Mouse (Mus musculus): ENCODE measurements around the gene Gjb5.

Gene Gjb5

GRCm38 (mm10) chr4:127358018-127358417 is at the start of gene Gjb5:
TSS of gene Gjb5 (minus strand) at chr4:127358181.
- DNase-seq (ENCODE audit: low read depth, low spot score), result peak; percentile 80

DNA sequence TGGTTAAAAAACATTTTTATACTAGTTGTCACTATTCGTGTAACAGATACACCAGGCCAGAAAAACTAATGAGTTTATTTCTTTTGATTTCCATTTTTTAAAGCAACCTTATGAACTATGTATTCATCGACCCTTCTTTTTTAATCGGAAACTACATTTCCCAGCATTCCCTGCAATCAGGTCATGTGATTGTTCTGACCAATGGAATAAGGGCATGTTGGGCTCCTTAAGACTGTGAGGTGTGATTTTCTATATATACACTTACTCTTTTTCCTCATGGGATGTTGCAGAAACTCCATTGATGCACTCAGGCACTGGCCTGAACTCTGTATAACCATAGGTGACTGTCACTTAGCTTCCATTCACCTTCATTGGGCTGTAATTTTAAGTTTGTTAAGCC is 44.6 kb upstream of the Gjb5 start:
- DNase-seq (ENCODE audit: low read depth, low spot score), result peak; percentile 46

GRCm38 (mm10) chr4:127402166-127402565 is 44.2 kb upstream of the Gjb5 start:
- DNase-seq (ENCODE audit: low read depth, low spot score), result no peak

- peak; percentile 48 for DNase-seq (ENCODE audit: low read depth, low spot score)
These were observed 42.5 kb upstream of the Gjb5 start for GRCm38 (mm10) chr4:127400165-127401145.

GRCm38 (mm10) chr4:127395591-127395990 is 37.6 kb upstream of the Gjb5 start:
- no peak for DNase-seq (ENCODE audit: low read depth, low spot score)

DNA sequence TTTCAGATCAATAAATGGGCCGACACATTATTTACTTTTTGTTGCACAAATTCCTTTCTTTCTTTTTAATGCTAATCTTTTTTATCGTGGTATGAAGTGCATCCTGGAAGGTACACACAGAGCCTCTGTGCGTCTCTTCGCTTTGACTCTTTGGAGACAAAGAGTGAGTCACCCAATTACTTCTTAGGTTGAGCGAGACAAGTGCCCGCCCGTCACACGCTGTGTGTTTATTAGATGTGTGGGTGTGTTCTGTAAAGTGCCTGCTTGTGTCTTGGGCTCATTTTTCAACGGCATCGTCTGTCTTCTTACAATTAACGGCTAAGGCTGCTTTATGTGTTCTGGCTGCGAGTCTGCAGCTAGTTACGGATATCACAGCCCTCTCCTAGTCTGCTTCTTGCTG is 31.7 kb upstream of the Gjb5 start:
- no peak for DNase-seq (ENCODE audit: low read depth, low spot score)

GRCm38 (mm10) chr4:127377344-127377743 is 19.4 kb upstream of the Gjb5 start:
- DNase-seq (ENCODE audit: low read depth, low spot score), result peak; percentile 72

GRCm38 (mm10) chr4:127375541-127376177 is 17.7 kb upstream of the Gjb5 start:
- no peak for DNase-seq (ENCODE audit: low read depth, low spot score)

- peak; percentile 74 for DNase-seq (ENCODE audit: low read depth, low spot score)
These were observed 16.7 kb upstream of the Gjb5 start for GRCm38 (mm10) chr4:127374645-127375044.

DNA sequence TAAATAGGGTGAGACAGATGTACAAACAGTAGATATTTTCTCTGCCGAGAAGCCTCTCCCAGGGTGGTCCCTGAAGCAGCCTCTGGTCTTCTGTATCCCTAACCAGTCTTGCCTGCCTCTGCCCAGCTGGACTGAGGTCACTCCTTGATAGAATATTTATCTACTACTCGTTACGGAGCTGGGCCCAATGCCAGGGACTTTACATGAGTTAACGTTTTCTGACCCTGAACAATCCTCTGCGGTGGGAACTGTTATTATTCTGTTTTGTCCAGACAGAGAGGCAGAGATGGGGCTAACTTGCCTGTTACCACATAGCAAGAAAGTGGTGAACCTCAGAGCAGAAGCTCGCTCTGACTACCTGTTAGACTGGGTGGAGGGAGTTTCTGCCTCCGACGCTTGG is 15.5 kb upstream of the Gjb5 start:
- DNase-seq (ENCODE audit: low read depth, low spot score), result no peak

DNA sequence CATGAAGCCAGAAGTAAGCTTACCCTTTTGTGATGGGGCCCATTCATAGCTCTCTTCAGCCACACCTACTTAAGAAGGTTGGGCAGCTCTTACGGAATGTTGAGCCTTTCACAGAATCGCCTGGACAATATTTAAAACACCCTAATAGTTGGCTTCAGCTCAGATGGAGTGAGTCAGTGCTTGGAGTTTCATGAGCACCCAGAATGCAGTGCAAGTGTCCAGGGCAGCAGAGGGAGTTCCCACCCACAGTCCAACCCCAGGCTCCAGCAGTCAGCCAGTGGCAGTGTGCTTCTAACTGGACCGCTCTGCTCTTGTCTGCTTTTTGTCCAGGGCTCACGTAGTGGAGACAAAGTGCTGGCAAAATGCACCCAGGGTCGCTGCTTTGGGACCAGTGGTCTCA is 13.6 kb upstream of the Gjb5 start:
- DNase-seq (ENCODE audit: low read depth, low spot score), result peak; percentile 43

DNA sequence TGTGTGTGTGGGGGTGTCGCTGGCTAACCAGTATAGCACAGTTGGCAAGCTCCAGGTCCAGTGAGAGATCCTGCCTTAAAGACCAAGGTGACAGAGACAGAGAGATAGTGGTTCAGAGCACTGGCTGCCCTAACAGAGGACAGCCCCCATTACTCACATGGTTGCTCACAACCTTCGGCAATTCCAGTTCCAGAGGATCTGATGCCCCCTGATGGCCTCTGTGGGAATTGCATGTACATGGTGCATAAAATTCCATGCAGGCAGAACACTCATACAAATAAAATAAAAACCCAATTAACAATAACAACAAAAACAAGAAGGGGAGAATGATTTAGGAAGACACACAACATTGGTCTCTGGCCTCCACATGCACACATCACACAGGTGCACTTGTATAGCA is 12.5 kb upstream of the Gjb5 start:
- peak; percentile 85 for DNase-seq (ENCODE audit: low read depth, low spot score)

DNA sequence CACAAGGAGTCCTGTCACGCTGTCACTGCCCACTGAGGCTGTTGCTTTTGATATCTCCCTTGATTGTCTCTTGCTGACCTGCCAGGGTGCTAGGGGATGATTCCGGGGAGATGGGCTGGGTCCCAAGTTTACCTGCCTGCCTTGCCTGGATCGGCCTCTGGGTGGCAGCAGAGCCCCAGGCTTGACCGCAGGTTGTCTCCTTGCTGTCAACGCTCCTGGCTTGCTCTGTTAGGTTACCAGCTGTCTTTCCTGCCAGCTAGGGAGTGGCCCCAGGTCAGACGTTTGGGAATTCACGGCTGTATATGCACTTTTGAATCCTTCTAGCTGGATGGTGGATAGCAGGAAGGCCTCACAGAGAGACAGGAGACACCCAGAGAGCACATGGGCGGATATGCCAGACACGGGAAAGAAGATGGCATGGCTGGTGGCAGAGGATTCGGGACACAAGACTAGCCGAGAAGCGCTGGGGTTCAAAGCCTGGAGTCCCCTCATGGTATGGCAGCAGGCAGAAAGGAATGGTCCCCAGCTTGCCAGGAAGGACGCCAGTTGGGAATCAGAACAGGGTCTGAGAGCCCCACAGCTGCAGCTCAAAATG is 10.5 kb upstream of the Gjb5 start:
- peak; percentile 90 for DNase-seq (ENCODE audit: low read depth, low spot score)

GRCm38 (mm10) chr4:127365834-127366233 is 7.9 kb upstream of the Gjb5 start:
- DNase-seq (ENCODE audit: low read depth, low spot score), result no peak

DNA sequence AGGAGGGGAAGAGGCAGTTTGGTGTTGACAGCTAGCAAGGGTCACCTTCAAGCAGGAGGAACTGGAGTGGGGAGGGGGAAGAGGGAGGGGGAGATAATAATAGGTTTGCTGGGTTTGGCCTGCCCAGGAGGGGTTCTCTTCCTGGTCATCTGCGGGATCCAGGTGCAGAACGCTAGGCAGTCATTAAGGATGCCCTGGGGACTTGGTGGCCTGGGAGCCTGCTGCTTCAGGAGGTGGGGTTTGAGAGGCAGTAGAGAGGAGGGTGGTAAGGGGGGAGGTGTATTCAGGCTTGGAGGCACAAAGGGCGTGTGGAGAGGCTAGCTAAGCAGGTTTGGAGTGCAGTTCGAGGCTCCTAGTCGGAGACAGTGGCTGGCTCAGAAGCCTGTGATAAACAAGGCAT is 7.5 kb upstream of the Gjb5 start:
- peak; percentile 91 for DNase-seq (ENCODE audit: low read depth, low spot score)

DNA sequence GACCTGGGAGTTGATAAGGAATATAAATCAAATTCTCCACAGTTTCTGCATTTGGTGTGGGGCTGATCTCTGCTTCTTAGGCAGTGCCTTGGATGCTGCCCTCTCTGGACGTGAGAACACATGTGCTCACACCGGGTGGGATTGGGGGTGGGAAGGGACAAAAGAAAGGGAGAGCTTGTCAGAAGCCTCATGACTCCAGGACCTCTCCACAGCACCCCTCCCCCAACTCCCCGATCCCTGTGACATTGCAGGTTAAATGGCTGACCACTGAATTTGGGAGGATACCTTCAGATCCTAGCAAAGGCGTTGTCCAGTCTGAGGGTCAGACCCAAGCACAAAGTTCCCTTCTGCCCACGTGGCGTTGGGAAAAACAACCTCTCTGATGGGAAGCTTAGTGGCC is 6.5 kb upstream of the Gjb5 start:
- peak; percentile 65 for DNase-seq (ENCODE audit: low read depth, low spot score)

- DNase-seq (ENCODE audit: low read depth, low spot score), result peak; percentile 86
These were observed 5.3 kb upstream of the Gjb5 start for GRCm38 (mm10) chr4:127363331-127363730.

DNA sequence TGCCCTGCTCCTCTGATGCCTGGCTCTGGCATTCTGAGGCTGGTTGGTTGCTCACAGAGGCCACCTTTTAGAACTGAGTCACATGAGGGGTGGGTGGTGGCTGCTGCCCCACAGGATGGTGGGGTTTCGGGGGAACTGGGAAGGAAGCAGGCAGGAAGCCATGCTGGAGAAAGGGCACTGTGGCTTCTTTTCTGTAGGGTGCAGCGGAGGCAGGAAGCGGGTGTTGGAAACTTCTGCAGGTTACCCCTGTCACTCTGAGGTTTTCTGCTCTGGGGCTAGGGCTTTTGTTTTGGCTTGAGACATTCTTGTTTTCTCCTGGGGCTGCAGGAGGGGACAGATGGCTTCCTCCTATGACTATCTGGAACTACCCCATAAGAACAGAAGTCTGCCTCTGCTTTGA is 4.5 kb upstream of the Gjb5 start:
- DNase-seq (ENCODE audit: low read depth, low spot score), result no peak

DNA sequence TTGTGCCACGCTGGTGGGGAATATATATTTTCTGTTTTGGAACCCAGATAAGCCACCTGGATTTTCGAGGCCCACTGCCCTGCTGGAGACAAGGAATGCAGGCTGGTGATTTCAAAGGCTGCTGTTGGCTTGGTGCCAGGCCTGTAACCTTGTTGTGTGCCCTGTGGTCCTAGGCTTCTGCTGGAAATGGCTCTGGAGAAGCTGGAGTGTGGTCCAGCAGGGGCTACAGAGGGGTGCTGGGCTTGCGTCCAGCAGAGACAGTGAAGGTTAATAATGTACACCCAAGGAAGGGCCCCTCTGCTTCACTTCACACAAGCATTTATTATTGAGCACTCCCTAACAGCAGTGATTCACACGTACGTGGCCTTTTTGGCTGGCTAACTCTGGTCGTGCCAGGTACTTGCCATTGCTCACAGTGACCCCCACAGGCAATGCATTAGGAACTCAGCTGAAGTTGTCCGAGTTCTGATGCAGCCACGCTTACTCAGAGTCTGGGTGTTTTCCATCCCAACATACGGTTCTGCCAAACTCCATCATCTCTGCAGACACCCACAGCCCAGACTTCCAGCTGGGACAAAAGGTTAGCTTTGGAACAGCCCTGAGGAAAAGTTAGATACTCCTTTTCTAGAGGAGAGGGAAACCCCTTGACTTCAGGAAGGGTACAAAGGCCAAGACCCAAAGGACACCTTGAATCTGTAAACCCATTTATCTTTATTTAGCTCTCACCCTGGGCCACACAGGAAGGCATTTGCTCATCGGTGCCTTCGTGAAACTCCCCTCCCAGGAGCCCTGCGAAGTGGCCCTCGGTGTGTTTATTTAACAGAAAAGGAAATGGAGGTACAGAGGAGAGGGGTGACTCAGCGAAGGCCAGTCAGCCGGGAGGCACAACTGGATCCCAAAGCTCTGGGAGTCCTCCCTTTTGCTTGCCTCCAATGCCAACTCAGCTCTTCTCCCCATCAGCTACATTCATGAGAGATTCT is 3.2 kb downstream of the Gjb5 start:
- no peak for DNase-seq (ENCODE audit: low read depth, low spot score)

GRCm38 (mm10) chr4:127353951-127354438 is 4.0 kb downstream of the Gjb5 start, which contains the start of gene Gjb4:
TSS of gene Gjb4 (minus strand) at chr4:127354081.
- no peak for DNase-seq (ENCODE audit: low read depth, low spot score)

DNA sequence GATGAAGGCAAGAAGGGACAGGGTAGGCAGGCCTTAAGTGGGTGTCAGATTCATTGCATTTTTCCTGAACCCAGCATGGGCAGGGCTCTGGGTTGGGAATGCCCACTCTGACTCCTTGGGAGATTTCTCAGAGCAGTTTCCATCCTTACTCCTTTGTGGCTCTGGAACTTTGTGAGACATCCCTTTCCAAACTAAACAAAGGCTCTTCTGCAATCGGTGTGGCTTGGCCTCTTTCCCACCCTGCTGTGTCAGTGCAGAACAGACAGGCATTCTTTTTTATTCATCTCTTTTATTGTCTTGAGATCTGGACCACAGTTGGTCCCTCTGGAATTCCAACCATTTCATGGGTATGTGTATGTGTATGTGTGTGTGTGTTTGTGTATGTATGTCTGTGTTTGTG is 5.4 kb downstream of the Gjb5 start:
- no peak for DNase-seq (ENCODE audit: low read depth, low spot score)

Data from ZHBTc4 (cell line).